Mouse (Mus musculus): Measurements from ENCODE around the gene Dcun1d4. TPM values are rescaled to one million over a fixed set of nuclear protein-coding genes. Genes with fewer than 3 reads are reported as not detected.
A peak's percentile ranks its signal among the peaks of the same experiment; 100 is the strongest.

Dcun1d4 gene
- total RNA-seq, 2 experiments from 2014 or later, result 5.6 to 10.7 TPM

DNA sequence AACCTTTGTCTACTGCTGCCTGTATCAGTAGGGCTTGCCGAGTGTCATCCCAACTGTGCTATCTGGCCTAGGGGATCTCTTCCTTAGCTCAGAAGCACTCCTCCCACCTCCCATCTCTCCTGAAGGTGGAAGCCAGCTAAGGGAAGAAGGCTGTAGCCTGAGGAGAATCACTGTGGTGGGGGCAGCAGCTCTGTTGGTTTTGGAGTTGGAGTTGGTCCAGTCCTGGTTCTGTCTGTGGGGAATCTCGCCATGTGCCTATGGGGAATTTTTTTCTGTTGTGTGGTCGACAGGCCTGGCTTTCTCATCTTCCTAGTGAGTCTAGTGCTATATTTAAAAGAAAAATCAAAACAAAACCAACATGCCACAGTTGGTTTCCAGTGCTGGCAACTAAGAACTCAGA lies 16.6 kb downstream of the Dcun1d4 start:
- no peak for ATAC-seq (replicated peaks; ENCODE audit: poor library complexity, severe bottlenecking)

DNA sequence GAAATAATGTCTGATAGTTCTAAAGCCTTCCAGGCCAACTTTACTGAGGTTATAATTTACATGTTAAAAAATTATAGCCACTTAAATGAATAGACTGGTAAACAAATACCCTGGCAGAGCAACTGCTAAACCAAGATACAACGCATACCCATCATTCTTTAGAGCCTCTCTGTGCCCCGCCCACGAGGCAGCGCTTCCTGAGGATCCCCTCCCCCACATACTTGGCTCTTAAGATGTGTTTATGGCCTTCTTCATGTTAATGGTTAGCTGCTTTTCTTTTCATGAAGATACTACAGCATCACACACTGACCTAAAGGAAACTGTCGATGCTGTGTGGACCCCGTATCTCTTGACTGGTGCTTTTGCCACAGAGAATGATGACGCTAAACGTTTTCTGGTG lies 17.8 kb downstream of the Dcun1d4 start:
- no peak for ATAC-seq (replicated peaks; ENCODE audit: poor library complexity, severe bottlenecking)

DNA sequence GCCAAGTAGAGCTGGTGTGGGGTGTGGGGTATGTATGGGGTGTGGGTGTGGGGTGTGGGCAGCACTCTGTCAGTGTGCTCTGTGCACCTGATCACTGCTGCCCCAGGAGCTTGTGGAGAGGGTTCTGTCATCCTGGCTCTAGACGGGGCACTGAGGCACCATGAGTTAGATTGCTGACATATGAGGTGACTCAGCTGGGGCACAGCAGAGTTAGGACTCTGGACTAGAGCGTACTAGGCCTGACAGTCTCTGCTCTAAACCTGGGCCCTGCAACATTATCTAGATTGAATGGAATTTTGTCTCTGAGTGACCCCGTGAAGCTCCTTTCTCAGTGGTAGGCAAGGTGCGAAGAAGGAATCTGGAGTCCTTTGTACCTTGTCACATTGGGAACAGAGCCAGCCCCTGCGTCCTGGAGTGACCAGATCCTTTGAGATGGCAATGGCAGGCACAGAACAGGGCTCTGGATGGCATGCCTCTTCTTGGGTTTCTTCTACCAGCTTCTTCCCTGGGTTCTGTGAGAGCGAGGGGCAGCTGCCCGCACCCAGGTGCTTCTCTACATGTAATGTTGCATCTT lies 20.2 kb downstream of the Dcun1d4 start:
- no peak for ATAC-seq (replicated peaks; ENCODE audit: poor library complexity, severe bottlenecking)

DNA sequence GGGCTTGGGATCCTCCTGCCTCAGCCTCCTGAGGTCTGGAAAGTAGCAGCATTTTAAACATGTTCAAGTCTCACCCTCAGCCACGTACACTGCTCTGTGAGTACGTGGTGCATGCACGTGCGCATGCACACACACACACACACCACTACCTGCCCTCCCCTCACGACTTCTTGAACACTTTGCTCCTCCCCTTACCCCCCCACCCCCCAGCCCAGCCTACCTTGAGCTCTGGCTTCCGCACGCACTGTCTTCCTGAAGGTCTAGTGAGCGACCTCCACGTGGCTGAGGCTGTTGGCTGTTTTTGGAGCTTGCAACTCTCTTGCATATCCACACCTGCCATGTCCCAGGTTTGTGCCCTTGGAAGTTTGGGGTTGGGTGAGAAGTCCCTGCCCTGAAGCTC lies 21.6 kb downstream of the Dcun1d4 start:
- no peak for ATAC-seq (replicated peaks; ENCODE audit: poor library complexity, severe bottlenecking)

DNA sequence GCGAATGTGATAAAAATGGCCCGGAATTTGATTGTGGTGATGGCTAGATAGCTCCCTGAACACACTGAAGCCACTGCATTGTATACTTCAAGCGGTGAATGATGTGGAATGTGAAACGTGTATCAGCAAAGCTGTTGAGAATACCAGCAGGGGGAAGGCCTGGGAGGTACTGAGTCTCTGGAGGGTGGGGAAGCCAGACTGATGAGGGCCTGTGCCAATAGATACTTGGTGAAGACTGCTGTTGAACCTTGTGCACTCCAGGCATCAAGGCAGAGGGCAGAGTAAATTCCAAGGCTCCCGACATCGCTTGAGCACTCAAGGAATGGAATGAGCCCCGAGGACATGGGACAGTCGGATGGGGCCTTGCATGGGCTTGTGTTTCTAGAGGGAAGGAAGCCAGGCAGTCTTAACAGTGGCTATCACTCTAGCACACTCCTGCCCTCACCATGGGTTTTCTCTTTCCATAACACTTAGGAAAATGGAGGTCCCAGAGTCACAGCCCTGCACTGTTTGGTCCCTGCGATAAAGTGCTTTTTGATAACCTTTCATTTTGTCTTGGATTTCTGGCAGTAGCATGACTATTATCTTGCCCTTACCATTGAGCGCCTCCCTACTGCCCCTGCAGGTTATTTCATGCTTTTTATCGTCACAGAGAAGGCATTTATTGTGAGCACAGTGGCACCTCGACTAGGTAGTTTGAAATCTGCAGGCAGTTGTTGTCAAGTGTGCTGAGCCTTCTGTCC lies 22.4 kb downstream of the Dcun1d4 start:
- no peak for ATAC-seq (replicated peaks; ENCODE audit: poor library complexity, severe bottlenecking)

DNA sequence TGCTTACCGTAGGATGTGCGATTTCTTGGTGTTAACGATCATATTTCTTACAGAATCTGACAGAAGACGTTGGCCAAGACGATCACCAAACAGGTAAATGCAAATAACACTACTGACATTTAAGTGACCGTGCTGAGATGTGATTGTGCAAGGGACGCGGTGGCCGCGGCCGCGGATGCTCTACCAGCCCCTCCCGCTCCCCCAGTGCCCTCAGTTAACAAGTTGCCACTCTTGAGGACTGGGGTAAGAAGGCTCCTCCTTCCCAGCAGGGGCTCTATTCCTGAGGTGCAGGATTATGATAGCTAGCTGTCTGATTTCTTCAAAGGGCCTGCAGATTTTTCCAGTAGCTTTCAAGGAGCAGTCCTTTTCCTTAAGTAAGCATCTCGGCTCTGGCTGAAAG lies 30.3 kb downstream of the Dcun1d4 start:
- ATAC-seq (replicated peaks; ENCODE audit: poor library complexity, severe bottlenecking), result no peak

DNA sequence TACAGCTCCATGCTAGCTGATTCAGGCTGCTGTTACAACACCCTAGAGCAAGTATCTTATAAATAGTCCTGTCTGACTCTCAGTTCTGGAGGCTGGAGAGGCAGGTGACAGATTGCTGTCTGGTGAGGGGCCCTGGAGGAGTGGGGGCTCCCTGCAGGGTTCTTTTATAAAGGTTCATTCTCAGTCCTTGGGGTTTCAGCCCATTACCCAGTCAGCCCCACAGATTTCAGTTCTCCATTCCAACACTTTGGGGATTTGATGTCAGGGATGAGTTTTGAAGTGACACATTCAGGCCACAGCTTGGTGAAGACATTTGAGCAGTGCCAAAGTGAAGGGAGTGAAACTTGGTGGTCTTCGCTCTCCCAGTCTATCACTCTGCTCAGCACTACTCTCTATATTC lies 31.4 kb downstream of the Dcun1d4 start:
- ATAC-seq (replicated peaks; ENCODE audit: poor library complexity, severe bottlenecking), result no peak

DNA sequence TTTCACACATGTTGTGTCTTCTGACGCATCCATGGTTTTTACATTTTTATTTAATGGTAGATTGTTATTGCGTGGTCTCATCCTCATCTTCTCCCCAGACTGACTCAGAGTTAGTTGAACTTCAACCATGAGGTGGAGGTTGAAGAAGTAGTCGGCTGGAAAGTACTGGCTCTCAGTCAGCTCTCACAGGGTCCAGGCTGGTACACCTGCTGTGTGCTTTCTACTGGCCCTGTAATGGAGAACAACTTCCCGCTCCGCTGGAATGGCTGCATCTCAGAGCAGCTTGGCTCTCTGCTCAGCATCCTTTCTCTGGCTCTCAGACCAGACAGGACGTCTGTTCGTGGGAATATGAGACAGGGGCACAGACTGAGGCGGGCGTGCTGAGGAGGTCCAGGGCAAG lies 31.9 kb downstream of the Dcun1d4 start:
- no peak for ATAC-seq (replicated peaks; ENCODE audit: poor library complexity, severe bottlenecking)

DNA sequence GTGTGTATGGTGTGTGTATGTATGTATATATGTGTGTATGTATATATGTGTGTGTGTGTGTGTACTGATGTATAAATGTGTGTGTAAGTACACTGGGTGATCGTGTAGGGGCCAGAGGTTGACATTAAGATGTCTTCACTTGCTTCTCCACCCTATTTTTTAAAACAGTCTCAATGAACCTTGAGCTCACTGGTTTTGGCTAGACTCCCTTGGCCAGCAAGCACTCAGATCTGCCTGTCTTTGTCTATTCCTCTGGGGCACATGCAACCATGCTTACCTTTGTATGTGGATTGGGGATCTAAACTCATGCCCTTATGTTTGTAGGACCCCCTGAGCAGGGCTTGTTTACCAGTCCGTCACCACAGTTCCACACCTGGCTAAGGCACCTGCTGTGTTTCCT lies 33.4 kb downstream of the Dcun1d4 start:
- no peak for ATAC-seq (replicated peaks; ENCODE audit: poor library complexity, severe bottlenecking)

DNA sequence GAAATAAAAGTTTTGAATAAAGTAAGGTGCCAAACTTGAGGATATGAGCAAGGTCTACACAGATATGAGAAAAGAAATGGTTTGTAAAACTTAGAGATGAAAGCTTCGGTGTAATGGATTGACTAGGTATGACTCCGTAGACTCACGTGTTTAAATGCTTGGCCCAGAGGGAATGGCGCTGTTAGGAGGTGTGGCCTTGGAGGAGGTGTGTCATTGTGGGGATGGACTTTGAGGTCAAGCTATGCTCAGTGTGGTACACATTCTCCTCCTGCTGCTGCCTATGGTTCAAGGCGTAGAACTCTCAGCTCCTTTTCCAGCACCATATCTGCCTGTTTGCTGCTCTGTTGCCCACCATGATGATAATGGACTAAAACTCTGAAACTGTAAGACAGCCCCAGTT lies 36.5 kb downstream of the Dcun1d4 start:
- no peak for ATAC-seq (replicated peaks; ENCODE audit: poor library complexity, severe bottlenecking)

DNA sequence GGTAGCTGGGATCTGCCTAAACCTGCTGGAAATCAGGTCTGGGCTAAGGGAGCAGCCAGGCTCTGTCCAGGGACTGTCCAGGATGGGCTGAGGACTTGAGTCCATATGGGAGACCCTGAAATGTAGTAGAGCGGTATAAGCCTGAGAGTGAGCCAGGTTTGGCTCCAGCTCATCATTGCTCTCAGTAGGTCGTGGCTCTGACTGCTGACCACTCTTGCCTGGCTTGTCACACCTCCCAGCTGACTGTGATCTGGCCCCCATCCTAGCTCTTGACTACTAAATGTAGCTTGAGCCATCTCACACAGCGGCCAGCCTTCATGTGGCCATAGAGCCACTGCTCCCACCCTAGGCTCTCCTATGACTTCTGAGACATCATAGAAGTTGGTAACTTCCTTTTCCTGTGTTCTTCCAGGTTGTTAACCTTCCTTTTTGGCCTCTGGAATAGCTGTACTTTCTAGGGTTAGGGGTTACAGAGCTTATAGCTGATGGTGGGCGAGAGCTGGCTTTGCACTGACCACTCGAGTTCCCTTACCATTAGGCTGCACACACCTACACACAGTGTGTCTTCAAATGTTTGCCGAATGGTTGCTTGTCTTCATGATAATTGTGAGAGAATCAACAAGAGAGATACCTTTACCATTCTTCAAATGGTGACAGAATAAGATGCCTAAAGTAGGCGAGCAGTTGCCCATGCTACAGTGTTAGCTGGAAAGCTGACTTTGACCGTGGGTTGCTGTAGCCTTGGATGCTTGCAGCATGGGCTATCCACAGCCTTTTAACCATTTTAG lies 37.8 kb downstream of the Dcun1d4 start:
- no peak for ATAC-seq (replicated peaks; ENCODE audit: poor library complexity, severe bottlenecking)

DNA sequence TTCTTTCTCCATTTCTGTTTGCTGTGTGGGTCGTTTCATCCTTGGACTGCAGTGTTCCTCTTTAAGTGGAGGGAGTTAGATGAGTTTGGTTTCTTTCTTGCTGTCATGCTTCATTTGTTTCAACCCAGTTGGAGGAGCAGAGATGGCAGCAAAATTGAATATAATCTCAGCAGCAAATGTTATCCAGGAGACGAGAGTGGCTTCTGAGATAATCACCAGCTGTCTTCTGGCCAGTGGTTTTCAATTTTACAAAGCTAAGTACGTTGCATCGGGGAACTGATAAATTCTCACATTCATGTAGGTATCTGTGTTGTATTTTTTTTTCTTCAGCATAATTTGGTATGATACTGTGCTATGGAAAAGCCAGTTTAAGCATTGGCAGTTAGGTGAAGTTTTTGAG lies 40.0 kb downstream of the Dcun1d4 start:
- ATAC-seq (replicated peaks; ENCODE audit: poor library complexity, severe bottlenecking), result no peak

DNA sequence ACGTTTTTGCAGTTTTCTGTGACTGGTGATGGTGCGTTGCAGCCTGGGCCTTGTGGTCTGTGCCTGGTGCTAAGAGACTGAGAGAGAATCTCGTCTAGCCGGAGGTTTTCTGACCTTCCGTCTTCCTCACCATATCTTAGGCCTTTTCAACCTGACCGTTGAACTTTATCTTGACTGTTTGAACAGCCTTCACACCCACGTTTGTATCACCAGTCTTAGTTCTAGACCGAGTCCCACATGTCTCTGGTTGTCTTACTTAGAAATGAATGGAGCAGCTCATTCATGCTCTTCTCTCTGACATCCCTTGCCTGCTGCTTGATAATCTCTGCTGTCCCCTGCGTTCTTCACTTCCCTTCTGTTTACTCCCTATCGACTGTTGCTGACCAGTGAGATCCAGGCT lies 42.4 kb downstream of the Dcun1d4 start:
- ATAC-seq (replicated peaks; ENCODE audit: poor library complexity, severe bottlenecking), result no peak

DNA sequence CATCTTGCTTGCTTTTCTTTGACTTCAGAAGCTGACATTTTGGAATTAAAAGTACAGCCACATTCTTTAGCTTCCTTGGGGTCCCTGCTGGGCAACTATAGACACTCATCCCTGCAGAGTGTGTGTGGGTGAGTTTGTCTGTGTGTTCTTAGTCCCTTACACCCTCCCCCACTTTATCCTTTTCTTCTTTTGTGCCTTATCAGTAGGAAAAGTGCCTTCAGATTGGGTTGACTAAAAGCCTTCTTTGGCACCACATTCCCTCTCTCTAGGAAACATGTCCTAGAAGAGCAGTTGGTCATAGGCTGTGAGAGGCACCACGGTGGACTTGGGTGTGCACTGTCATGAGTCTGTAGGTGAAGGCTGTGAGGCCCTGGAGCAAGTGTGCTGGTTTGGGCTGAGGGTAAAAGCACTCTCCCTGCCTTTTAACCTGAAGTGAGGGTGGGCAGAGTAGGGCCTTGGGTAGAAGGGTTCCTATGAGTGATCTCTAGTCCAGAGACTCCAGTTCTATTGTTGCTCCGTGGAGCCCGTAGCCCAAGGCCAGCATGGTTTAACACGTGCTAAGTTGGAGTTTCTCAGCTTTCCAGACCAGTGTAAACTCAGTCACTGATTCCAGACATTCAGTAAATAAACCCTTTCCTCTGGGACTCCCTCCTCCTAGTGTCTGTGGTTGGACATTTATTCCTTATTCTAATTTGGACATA lies 43.6 kb downstream of the Dcun1d4 start:
- no peak for ATAC-seq (replicated peaks; ENCODE audit: poor library complexity, severe bottlenecking)

DNA sequence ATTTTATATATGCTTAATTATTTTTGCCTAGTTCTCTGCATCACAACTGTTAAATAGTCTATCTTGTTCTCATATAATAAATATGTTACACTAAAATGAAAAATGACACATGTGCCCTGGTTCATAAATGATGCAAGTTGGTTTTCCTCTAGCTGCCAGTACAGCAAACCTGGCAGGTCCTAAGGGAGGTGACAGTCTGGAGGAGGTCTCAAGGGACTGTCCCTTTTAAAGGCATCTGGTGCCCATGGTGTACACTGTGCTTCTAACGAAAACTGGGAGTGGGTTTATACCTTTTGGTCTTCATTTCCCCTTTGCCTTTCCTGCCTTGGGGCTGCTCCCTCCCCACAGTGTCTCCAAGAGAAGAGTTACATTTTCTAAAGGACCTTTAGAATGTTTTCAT lies 51.4 kb downstream of the Dcun1d4 start:
- no peak for ATAC-seq (replicated peaks; ENCODE audit: poor library complexity, severe bottlenecking)

DNA sequence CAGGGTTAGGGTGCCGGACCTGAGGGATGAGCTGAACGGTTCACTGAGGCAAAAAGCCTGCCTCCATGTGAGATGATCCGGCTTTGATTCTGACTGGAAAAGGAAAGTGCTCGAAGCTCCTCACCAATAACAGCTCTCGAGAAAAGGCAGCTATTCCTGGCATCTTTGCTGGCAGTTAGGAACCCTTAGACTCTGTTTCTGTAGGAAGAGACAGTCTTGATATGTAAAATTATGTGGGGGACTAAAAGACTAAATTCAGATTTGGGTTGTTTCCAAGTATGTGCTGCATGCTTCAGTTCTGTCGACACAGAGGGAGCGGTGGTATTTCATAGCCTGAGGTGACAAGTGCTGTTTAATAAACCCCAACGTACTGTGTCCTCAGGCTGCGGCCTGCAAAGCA lies 52.1 kb downstream of the Dcun1d4 start:
- no peak for ATAC-seq (replicated peaks; ENCODE audit: poor library complexity, severe bottlenecking)

DNA sequence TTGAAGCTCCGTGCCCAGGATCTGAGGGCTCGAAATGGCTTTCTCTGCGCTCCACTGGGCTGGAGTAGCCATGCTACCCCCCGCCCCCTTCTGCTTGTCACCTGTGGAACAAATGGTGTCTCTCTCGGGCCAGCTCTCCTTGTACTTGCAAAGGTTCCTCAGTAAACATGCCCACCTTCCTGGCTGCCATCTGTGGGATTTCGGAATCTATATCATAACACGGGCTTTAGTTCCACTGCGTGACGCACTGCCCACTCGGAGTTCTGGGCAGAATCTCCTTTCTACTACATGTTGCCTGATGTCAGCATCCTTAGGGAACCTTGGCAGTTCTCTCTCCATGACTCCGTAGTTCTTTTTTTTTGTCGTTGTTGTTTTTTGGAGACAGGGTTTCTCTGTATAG lies 56.9 kb downstream of the Dcun1d4 start:
- ATAC-seq (replicated peaks; ENCODE audit: poor library complexity, severe bottlenecking), result no peak

DNA sequence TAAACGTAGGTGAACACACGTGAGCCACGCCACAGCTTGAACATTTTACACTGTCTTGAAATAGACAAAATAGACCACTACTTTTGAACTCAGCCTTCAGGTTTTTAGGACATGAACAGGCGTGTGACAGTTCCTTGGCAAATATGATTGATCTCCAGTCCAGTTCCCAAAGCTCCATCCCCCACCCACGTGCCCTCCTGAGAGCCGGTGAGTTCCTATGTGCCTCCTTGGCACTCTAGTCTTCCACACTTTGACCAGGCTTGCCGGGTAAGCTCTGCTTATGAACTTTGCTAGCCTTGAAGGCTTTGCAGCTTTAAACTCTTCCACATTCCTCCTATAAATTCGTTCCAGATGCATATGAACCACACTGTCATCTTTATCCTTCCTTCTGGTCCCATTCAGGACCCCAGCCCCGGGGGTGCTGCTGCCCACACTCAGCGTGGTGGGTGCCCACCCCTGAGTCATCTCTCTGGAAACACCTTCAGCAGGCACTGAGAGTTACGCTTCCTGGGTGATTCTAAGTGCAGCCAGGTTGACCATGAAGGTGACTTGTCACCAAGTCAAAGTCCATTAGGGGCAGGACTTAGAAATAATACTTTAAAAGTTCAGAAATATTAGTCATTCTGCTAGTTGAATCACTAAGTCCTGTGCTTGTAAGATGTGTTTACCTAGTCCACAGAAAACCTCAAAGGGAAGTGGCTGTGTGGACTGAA lies 57.9 kb downstream of the Dcun1d4 start:
- ATAC-seq (replicated peaks; ENCODE audit: poor library complexity, severe bottlenecking), result no peak

DNA sequence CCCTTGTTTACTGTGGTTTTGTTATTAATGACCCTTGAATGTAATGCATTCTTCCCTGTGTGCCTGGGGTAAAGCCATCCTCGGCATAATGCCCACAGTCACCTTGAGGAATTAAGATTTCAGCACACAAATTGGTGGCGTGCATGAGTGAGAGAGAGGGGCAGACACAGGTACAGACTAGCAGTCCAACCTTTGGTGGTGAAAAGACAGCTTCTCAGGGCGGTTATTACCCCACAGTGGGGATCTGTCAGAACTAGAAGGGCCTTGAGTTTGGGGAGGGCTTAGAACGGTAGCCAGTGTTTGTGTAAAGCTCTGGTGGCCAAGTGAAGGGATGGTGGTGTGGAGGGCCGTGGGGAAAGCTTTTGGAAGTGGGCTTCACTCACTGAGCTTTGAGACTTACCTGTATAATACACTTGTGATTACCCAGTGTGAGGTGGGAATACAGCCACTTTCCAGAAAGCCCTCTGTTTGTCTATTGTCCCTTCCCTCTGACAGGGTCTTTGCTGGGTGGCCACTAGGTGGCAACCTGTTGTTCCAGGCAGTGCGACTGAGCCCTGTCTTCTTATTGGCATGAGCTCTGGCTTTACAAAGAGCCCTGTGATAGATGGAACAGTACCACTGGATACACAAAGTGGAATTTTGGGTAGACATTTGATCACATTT lies 59.2 kb downstream of the Dcun1d4 start:
- ATAC-seq (replicated peaks; ENCODE audit: poor library complexity, severe bottlenecking), result peak; percentile 58; the same call in 1 of the 2 replicates

DNA sequence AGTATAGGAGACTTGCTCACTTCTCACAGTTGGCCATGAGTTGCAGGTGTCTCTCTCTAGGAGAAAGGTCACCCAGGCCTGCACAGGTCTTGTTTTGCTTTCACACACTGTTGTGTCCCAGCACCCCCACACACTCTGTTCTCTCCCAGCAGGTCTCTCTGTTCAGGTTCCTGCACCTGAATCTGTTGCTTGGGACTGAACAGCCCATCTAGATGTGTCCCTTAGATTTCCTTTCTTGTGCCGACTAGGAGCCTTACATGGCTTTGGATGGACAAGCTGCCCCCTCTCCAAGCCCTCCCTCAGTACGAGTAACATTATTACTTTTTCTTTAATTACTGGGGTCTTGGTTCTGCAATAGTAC lies 59.7 kb downstream of the Dcun1d4 start:
- no peak for ATAC-seq (replicated peaks; ENCODE audit: poor library complexity, severe bottlenecking)

Data from granulocyte monocyte progenitor cell, adult 5-6 weeks (primary cell).